Mouse (Mus musculus) thymus, postnatal 25 days (tissue): ENCODE results near the gene Prlr.

Experiments
- DNase-seq: peaks from one replicate; pipeline ENCODE4 v3.0.0; 2022

The Prlr gene

GRCm38 (mm10) chr15:10177083-10177482 lies at the start of gene Prlr:
Gene Prlr (plus strand): TSS chr15:10177238.
- DNase-seq: no peak

- no peak for DNase-seq
Measured at GRCm38 (mm10) chr15:10133781-10134180, 43.3 kb upstream of the Prlr start.

DNA sequence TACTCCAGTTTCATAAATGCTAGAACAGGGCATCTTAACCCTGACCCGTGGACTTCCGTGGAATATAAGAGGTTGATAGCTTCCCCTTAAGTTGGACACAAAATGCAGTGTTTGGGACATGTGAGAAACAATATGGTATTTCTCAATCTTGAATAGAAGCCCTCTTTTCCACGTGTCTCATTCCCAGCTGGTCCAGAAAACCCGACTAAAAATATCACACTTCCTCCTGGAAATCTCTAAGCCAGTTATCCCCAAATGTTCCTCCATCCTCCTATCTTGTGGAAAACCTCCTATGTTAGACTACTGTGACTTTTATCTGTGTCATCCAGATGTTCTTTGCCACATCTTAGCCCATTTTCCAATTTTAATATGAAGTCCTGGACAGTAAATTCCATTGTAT lies 42.1 kb upstream of the Prlr start:
- DNase-seq: no peak

GRCm38 (mm10) chr15:10144520-10144919 lies 32.5 kb upstream of the Prlr start:
- DNase-seq: peak; percentile 29

- DNase-seq: no peak
Measured at GRCm38 (mm10) chr15:10148196-10148595, 28.8 kb upstream of the Prlr start.

- no peak for DNase-seq
Measured at GRCm38 (mm10) chr15:10160663-10161062, 16.4 kb upstream of the Prlr start.

DNA sequence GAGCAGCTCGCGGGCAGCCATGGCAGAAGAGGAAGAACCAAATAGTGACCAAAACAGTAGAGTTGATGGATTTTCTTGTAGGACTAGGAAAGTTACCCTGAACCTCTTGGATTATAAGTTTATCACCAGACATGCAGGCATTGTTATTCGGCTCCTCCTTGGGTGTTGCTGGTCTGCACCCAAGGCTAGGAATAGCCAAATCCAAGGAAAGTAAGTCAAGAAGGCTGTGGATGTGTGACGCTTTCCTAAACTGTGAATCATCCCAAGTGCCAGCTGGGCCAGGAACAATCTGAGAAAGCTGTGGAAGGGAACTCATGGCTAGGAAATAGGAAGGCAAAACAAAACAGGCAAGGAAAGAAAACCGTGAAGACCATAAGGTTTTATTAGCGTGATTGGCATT lies 2.0 kb upstream of the Prlr start:
- no peak for DNase-seq

- no peak for DNase-seq
Measured at GRCm38 (mm10) chr15:10175656-10176055, 1.4 kb upstream of the Prlr start.

DNA sequence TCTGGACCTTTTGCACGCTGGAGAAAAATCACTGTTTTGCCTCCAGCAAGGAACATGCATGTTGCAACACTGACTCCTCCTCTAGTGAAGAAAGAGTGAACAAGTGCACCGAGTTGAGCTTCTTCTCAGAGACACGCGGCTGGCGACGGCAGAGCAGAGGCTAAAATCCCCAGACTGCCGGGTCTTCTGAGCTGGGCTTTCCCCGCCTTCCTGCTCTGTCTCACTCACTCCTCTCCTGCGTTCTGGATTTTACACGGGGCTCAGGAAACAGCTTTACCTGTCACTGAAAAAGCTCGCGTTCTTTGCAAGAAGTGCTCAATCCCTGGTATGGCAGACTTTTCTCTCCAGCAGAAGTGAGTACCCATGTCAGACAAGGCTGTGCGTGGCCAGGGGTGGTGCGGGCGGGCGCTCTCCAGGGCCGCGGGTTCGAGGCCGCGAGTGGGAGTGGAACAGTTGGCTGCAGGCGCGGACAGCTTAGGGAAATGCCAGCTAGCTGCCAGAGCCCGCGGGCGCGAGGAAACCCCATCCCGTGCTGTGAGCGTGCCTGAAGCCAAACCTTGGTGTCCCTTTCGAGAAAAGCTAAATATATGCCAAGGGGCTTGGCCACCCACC lies 587 bp downstream of the Prlr start:
- DNase-seq: no peak

DNA sequence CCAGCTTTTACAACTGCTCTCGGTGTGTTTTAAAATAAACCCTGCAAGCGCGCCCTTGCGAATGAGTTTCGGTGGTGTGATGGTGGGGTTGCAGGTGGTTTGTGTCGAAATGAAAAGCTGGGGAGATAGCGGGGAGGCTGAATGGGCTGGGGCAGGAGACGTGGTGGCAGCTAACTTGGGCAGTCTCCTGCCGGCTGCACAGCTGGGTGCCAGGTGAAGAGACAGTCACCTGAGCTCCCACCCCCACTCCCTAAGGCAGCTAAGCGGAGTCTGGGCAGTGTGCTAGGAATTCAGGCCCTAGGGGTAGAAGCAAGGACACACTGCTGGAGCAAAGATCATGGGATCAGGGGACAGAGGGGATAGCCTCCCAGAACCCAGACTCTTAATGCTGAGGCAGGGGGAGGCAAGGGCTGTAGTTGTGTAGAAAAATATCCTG lies 1.1 kb downstream of the Prlr start:
- DNase-seq: no peak

- no peak for DNase-seq
Measured at GRCm38 (mm10) chr15:10180694-10181093, 3.7 kb downstream of the Prlr start.

GRCm38 (mm10) chr15:10192101-10192630 lies 15.1 kb downstream of the Prlr start:
- no peak for DNase-seq

DNA sequence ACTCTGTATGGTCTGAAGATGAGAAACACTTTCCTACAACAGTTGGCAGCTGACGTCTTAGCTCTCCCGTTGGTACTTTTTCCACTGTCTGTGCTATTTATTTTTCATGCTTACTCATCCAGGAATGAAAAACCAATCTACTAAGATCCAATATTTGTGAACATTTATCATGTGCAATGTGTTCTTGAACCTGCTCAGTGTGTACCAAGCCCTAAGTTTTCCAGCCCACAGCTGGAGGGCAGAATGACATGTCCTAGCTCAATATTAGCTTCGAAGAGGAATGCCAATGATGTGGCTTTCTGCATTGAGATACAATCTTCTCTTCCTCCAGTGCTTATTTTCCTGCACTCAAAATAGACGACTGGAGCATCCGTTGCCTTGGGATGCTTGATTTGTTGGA lies 24.0 kb downstream of the Prlr start:
- DNase-seq: no peak

- no peak for DNase-seq
Measured at GRCm38 (mm10) chr15:10202504-10203302, 25.7 kb downstream of the Prlr start.

GRCm38 (mm10) chr15:10210261-10210770 lies 33.3 kb downstream of the Prlr start:
- no peak for DNase-seq

DNA sequence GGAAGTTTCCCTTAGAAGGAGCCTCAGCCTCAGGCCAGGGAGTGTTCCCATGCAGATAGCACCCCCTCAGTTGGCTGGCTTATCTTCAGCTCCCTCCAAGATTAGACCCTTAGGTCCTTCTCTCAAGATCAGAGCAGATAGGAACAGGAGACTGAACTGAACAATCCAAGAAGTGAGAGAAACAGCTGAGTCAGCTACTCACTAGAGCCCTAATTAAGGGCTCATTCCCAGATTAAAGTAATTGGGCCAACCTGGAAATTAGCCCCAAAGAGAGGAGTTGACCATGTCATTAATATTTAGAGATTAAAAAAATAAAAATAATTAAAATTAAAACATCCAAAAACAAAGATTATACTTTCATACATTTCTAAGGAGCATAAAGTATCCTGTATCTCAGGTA lies 35.0 kb downstream of the Prlr start:
- DNase-seq: no peak

- no peak for DNase-seq
Measured at GRCm38 (mm10) chr15:10213213-10213612, 36.2 kb downstream of the Prlr start.

DNA sequence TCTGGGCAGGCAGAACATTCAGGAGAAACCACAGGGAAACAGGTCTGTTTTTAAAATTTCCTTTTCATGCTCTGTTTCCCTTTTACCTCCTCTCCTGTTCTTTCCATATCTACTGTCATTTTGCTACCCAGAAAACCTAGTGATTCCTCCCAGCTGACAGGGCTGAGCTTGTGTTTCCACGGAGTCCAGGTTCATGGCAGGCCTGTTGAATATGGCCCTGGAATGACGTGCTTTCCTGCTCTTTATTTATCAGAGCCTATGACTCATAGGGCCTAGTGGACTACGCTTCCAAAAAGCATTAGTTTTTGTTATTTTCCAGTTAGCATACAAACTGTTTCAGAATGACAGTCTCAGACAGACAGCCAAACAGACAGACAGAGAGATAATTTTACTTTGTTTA lies 36.7 kb downstream of the Prlr start:
- DNase-seq: no peak

GRCm38 (mm10) chr15:10215719-10216118 lies 38.7 kb downstream of the Prlr start:
- DNase-seq: no peak

DNA sequence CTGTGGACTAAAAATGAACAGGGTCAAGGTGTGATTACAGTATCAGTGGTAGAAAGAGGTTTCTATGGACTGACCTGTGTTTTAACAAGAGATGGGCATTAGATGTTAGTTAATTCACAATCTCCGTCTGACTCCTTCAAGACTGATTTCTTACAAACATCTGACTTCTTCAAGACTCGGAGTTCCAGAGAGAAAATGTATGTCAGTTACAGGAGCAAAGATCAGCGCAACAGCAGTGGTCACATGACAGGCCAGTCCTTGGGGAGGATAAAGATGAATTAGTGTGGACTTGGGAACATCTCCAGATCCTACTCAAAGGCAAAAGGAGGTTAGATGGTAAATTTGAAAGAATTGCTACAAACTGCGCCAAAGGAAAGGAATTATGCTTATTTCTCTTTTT lies 39.2 kb downstream of the Prlr start:
- DNase-seq: no peak

DNA sequence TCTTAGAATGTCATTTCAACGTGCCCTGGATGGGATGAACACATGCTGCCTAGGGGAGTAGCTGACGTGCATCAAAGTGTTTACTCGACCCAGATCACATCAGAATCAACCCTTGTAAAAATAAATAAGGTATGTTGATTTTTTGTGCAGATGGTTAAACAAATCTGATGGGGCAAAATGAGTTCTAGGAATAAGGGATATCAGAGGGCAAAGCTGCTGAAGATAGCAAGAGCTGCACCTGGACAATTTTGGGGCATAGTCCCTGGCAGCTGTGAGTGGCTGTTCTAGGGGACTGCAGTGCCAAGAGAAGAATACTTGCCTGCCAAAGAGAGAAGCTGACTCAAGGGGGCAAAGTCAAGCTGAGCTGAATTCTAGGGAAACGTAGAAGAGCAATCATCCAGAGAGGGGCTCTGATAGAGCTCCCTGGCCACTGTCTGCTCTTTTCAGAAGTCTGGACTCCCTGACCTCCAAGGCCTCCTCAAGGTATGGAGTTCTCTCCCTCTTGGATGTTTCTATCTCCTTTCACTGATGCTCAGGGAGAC lies 46.6 kb downstream of the Prlr start:
- DNase-seq: no peak

DNA sequence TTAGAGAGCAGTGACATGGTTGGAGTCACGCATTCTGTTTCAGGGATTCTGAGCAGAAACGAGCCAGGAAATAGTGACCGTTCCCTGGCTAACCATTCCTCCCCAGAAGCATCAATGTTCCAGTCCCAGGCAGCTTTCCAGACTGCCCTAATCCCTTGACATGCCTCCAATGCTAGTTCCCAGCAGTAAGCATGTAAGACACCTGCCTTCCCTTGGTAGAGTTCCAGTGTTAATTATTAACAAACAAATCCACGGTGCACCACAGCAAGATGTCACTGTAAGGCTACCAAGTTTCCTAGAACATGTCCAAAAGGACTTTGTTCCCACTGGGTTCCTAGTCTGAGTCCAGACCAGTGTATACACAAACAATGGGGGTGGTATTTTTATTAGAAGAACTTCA lies 48.7 kb downstream of the Prlr start:
- no peak for DNase-seq

- DNase-seq: no peak
Measured at GRCm38 (mm10) chr15:10228636-10229035, 51.6 kb downstream of the Prlr start.

DNA sequence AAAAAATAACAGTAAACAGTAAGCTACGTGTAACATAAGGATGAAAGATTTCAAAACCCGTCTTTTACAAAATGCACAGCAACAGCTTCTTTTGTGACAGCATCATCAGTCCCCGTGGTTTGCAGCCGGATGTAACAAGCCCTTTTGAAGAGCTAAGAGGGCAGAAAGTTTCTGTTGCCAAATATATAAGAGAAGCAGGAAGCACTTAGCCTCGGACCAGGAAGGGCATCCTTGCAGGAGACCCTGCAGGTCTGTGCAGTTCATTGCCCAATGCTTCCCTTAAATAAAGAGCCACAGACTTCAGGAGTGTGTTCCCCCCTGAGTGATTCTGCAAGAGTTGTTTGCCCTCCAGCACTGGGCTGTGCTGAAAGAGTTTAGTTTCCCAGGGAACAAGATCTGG lies 58.9 kb downstream of the Prlr start:
- peak; percentile 26 for DNase-seq
